Mouse (Mus musculus): ENCODE results near the gene Rbm10.

Rbm10 gene

DNA sequence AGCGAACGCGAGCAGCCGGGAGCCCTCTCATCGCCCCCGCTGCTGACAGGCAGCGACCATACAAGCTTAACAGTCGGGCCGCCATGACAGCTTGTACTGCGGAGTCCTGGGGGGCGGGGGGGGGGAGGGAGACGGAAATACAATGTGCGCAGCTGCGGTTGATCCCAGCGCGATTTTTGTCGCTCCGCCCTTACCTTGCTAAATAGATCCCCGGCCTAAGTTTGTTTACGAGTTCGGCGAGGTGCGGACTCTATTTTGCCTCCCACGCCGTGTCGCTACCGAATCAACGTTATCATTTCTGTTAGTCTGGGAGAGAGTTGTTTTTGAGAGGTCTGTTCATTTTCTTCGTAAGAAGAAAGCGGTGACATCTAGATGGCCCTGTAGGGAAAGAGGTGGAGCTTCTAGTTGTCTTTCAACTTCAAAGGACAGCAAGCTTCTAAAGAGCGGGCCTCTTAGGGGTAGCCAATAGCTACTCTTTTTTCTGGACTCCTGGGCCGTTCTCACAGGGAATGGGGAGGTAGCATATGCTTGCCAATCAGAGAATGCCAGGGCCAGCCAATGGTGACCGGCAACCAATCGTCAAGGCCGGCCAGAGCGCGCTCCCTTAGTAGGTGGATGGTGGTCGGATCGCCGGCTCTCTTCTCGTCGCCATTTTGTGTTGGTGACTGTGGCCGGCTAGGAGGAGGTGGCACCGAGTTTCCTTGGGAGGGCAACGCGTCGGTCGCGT is at the start of gene Rbm10, which contains the start of gene Ndufb11:
TSS of gene Rbm10 (plus strand) at position 328 of the 727 bp plus-strand sequence.
TSS of gene Ndufb11 (minus strand) at position 444 of the 727 bp plus-strand sequence.
- peak; percentile 74 to 76 for DNase-seq (ENCODE audit: low spot score in 2 of 2)

DNA sequence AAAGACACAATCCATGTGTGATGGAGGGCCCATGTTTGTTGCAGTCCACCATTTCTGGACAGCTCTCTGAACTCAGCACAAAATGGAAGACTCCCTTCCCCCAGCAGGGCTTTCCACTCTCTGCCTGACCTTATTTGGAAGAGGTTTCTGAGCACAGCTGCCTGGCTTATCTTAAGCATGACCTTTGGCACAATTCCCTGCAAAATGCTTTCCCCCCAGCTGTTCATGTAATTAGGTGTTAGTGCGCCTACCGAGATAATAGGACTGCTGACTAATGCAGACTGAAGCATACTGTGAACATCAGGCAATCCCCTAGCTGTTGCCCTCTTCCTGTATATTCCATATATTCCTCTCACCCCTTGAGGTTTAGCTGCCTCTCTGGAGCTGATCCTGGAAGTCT is 46.3 kb upstream of the Rbm10 start:
- DNase-seq (ENCODE audit: low spot score in 2 of 2) = peak in 1 of 2 experiments; percentile 17

DNA sequence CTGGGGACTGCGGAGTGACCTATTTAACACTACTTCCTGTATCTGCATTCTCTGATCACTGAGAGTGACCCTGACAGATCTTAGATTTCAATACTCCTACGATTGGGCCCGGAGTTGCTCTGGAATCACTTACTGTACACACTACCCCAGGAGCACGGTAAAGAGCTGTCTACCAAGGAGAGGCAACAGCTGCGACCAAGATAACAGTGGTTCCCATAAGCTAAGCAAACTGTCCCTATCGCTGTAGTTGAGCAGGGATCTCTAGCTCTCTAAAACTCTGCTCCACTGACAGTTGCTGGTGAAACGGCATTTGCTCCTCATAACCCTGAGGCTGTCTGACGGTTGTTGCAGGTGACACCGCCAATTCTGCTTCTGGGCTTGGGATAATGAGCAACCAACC is 44.6 kb upstream of the Rbm10 start:
- DNase-seq (ENCODE audit: low spot score in 2 of 2) = no peak

DNA sequence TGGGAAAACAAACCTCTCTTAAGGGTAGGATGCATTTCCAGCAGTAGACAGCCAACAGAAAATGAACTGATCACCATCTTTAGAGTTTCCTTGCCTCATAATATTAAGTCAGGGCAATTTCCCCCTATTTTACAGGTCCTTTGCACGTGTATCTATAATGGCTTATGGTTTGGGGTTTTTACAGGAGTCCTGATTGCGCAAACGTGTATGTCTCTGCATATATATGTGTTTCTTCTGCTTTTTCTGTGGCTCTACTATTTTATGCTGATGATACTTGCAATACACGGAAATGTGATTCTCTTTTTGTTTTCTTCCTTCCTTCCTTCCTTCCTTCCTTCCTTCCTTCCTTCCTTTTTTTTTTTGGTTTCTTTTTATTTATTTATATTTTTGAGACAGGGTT is 43.4 kb upstream of the Rbm10 start:
- no peak for DNase-seq (ENCODE audit: low spot score in 2 of 2)

DNA sequence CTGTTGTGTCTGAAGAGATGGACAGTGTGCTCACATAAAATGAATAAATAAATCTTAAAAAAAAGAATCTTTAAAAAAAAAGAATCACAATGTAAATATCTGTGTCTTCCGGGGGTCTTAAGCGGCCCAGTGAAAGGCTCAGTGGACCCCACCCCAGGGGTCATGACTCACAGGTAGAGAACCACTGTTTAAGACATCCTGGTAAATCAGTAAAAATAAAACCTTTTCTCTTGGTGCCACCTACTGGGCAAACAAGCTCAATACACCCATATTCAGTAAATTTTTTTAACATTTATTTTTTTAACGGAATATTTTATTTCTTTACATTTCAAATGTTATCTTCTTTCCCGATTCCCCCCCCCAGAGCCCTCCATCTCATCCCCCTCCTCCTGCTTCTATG is 29.3 kb upstream of the Rbm10 start:
- DNase-seq (ENCODE audit: low spot score in 2 of 2) = no peak

DNA sequence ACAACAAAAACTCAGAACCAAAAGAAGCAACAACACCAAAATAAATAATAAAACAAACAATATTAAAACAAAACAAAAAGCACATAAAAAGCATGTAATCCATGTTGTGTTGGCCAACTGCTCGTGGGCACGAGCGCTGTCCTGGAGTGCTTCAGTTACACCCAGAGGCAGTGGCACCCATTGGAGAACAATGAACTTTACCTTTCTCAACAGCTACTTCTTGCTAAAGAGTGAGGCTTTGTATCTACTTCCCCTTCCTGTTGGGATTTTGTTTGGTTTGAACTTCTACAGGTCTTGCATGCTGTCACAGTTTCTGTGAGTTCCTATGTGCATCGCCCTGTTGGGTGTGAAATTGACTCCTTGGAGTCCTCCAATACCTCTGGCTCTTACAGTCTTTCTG is 8.8 kb upstream of the Rbm10 start:
- DNase-seq (ENCODE audit: low spot score in 2 of 2) = no peak

DNA sequence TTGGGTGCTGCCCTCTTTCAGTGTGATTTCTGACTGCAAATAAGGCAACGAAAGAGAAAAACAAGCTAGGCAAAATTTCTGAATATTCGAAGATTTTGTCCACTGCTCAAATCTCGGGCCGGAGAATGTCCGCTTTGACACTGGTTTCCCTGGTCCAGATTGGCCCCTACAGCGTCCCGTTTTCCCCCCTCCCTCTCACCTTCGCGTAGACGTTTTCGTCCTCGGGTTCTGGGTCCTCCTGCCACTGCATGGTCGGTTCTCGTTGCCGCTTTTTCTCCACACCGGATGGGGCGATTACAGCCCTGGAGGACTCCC is 485 bp upstream of the Rbm10 start:
- no peak for DNase-seq (ENCODE audit: low spot score in 2 of 2)

DNA sequence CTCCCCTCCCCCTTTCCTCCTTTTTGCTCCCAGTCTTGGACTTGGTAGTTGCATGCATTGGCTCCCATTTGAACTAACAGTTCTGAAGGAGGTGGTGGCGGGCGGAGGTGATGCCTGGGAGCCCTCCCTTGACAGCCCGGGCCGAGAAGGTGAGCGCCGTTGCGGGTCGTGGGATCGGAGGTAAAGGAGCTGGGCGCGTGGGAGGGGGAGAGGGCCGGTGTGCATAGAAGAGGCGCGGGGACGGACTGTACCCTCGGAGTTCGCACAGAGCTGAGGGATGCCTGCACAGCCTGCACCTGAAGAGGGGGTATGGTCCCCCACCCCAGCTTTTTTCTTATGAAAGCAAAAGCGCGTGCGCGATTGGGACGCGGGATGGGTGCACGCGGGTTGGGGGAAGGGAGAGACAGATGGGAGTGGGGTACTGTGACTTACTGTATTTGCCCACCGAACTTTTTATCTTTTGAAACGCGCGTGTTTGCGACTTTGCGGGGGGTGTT is 648 bp downstream of the Rbm10 start:
- DNase-seq (ENCODE audit: low spot score in 2 of 2) = no peak

DNA sequence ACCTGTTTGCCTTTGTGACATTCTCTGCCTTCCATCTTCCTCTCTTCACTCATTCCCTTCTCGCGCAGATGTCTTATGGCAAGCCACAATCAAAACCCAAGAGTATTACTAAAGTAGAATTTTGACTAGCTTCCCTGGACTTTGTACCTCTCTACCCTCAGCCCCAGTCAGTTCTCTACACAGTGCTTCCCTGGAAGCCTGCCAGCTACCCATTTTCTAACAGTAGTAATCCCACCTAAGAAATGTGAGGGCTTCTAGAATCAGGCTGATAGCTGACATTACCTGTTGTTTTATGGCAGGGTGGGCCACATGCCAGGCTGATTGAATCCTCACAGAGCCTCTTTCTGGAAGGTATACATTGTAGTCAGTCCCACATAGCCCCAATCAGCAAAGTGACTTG is 20.8 kb downstream of the Rbm10 start:
- no peak for DNase-seq (ENCODE audit: low spot score in 2 of 2)

DNA sequence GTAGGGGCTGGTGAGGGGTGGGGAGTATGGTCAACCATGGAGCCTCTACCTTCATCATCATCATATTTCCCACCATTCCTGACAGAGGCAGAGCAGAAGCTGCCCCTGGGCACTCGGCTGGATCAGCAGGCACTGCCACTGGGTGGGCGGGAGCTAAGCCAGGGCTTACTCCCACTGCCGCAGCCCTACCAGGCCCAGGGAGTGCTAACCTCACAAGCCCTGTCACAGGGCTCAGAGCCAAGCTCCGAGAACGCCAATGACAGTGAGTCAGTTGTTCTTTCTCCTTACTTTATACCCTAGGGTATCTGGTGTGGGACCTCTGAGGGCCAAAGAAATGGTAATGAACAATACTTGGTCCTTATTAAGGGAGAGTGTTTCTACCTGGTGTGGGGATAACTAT is 27.5 kb downstream of the Rbm10 start:
- no peak for DNase-seq (ENCODE audit: low spot score in 2 of 2)

DNA sequence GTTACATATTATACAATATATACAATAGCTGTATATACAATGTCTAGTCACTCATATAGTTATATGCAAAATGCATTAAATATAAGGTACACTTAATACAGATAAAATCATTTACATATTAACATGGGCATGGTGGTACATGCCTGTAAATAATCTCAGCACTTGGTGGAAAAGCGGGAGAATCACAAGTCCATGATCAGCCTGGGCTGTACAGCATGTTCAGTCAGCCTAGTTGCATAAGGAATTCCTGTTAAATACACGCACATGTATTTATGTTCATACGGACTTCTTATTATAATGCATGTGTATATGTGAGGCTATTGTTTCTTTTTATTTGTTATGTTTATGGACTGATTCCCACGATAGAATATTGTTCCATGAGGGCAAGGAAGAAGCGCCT is 40.3 kb downstream of the Rbm10 start:
- DNase-seq (ENCODE audit: low spot score in 2 of 2) = no peak

DNA sequence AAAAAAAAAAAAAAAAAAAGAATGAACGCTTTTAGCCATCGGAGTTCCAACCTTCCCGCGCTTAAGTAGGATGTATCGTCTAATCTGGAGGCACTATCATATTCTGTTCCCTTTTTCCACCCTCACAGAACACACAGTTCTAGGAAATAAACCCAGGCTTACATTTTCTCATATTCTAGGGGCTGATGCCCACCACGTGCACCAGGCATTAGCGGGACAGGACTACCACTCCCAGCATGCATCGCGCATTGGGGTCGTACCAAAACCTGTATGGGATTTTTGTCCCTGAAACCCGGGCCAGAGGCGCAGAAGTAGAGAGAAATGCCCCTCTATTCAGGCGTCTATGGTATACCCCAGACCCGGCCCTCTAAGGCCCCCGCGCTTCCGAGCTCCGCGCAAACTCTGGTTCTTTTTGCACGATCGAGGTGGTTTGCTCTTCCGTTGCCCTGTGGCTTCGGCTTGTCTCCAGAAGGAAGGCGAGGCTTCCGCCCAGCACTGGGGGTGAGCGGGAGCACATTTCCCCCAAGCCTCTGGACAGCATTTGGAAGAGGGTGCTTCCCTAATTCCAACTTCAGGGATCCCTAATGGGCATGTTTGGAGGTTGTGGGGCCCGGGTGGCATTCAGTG is 40.8 kb downstream of the Rbm10 start, which contains the start of gene Uba1:
TSS of gene Uba1 (plus strand) at position 301 of the 627 bp plus-strand sequence.
- peak; percentile 61 to 70 for DNase-seq (ENCODE audit: low spot score in 2 of 2)

DNA sequence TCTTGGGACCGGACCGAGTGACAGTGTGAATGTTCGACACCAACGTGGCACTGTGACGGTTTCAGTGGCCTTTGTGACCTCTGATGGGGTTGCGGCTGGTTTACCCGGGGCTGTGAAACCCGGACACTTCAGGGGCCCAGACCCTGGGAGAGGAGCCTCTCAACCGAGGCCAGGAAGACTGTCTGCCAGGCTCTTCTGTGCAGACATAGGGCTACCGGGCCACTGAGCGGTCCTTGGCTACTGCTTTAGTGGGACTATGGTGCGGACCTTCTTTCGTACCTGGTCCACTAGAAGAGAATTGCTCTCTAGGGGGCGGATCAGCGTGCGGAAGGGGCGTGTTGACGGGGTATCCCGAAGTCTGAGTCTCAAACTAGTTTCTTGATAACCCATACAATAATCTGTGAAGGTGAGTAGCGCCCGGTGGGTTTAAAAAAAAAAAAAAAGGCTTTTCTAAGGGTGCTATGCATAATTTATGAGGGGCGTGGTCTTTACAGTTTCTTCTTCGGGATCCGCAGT is 41.6 kb downstream of the Rbm10 start:
- no peak for DNase-seq (ENCODE audit: low spot score in 2 of 2)

DNA sequence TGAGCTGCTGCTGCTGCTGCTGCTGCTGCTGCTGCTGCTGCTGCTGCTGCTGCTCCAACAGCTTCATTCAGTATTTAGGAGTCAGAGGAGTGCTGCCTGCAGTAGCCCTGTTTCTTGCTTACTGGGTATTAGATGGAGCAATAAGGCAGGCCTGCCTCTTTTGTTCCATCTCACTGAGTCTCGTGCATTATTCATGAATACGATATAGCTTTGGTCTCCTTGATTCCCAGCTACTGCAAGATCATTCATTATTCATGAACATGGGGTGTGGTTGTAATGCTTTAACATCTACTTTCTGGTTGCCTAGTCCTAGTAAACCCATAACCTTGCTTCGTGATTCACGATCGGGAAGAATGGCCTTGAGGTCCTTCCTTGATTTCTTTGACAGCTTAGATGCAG is 45.0 kb downstream of the Rbm10 start:
- no peak for DNase-seq (ENCODE audit: low spot score in 2 of 2)

DNA sequence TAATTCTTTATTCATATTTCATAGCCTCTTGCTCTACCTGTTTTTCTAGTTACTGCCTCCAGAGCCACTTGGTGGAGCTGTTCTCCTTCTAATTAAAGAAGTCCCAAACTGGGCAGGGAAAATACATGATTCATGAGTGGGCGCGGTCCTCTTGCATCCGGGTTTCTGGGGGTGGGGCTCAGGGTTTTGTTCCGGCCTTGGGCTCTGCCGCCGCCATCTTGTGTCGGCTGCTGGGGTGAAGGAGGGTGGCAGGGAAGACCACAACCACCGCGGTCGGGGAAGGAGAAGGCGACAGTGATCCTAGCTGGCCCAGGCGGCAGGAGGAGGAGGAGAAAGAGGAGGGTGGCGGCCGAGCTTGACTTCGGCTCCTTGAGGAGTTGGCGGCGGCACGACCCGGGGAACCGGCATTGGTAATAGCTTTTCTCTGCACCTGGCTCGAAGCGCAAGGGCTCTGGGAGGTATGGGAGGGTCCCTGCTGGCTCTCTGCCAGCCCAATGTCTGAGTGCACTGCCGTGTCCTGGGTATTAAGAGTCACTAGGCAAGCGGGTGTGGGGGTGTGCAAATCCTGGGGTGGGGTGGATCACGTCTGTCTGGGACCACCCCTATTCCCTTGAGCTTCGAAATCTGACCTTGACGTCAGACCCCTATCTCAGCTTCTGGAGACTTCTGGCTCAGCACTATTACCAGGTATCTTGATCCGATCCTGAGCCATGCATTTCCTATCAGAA is 45.6 kb downstream of the Rbm10 start:
- peak; percentile 74 to 77 for DNase-seq (ENCODE audit: low spot score in 2 of 2)

DNA sequence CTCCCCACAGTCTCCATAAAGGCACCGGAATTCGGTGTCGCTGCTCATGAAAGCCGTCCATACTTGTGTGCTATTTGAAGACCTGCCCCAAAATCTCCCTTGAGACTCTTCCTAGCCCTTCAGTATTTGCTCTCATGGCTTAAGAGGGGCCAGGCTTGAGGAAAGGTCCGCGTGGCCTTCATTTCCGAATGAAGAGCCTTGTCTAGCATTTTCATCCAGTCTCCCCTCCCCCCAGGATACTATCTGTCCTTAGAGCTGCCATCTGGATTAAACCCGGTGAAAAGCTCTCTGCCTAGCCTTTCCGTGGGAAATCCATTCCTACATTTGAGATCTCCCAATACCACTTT is 46.1 kb downstream of the Rbm10 start:
- DNase-seq (ENCODE audit: low spot score in 2 of 2) = no peak

DNA sequence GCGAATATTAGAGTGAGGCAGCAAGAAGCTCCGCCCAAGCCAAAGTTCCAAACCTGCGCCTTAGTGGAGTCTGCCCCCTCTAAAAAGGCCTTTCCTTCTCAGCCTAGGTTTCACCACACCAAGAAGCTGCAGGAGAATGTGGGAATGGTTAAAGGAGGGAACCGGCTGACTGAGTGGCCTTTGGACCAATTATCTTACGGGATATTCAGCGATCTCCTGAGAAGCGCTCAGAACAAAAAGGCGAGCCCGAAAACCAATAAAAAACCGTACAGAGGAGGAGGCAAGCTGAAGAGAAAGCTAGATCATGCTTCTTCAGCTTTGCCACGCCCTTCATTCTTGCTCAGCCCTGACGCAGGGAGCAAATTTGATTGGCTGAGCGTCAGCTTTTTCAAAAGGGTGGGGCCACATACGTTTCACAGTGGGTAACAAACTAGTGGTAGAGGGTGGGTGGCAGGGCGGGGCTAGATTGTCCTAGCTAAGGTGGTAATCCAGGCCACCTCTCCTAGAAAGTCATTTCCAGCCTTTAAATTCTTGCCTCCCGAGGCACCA is 70.3 kb downstream of the Rbm10 start, which contains the start of gene Cdk16:
TSS of gene Cdk16 (plus strand) at position 436 of the 549 bp plus-strand sequence.
- peak; percentile 79 to 80 for DNase-seq (ENCODE audit: low spot score in 2 of 2)

DNA sequence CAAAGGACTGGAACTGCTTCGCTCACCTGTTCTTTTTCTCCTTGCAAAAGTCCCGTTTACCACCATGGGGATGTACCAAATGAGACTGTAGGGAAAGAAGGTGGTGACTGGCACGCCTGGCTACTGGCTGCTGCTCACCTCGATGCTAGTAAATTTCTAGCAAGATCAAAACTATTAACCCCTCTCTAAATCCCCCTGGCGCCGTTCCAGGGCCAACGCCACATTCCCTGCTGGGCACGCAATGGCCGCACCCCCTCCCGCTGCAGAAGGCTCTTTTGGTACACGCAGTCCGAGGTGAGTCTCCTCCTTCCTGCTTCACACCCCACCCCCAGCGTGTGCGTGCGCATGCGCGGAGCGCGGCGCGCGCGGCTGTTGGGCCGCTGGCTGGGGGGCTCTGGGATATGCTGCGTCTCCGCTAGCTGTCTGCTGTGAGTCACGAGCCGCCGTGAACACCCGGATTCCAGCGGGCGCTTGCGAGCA is 70.8 kb downstream of the Rbm10 start:
- DNase-seq (ENCODE audit: low spot score in 2 of 2) = peak; percentile 79 to 81

DNA sequence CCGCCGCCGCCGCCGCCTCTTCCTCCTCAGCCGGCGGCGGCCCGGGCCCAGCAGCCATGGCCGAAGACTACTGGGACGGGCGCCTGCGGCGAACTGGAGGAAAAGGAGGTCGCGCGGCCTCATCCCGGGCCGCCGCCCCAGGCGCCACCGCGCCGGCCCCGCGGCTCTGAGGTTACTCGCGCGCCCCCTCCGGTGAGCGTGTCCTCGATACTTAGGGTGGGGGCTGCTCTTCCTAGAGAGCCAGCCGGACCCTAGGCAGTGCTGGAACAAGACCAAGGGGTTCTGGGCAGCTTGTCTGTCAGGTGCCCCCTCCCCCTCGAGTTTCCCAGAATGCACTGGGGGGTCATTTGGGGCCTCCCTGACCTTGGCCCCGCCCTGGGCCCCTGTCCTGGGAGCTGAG is 71.3 kb downstream of the Rbm10 start:
- peak; percentile 38 to 63 for DNase-seq (ENCODE audit: low spot score in 2 of 2)

DNA sequence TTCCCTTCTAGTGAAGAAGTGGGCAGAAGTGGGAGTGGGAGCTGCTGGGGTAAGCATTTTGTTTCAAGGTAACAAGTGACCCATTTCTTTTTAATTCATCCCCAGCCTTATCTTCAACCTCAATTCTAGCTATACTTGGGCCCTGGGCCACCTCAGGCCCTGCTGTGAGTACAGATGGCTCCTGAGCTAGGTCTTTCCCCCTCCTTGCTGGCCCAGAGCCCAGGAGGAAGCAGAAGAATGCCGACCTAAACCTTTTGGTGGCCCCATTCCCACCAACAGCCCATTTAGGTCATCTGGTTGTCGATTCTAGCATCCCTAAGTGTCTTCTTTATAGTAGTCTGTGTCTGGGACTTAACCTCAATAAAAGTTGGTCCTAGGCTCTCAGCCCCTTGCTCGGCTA is 74.3 kb downstream of the Rbm10 start:
- DNase-seq (ENCODE audit: low spot score in 2 of 2) = no peak

DNA sequence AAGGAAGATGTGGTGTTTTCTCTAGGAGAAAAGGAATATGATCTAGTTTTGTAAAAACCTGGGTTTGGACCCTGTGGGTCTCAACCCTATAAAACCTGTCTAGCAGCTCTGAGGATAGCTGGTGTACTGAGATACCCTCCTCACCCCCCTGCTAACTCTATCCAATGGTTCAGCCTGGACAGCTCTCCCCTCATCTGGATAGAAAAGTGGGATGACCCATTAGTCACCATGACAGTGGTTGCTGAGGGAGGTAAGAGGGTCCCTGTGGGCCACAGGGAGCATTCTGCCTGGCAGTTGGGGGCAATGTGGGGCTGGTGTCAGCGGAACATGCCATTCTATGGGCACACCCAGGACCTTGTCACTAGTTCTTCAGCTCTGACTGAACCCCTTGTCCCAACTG is 75.3 kb downstream of the Rbm10 start:
- no peak for DNase-seq (ENCODE audit: low spot score in 2 of 2)

DNA sequence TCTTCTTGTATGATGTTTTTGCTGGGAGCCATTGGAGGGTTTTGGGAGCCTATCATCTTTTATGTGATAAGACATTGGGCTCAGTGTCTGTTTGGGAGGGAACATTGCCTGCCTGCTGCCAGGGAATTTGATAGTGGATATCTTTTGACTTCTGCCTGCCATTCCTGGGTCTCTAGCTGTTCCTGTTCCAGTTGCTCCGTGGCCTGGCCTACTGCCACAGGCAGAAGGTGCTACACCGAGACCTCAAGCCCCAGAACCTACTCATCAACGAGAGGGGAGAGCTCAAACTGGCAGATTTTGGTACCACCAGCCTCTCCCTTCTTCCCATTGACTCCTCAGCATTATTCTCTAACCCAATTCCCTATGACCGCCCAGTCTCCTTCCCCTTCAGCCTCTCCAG is 78.5 kb downstream of the Rbm10 start:
- no peak for DNase-seq (ENCODE audit: low spot score in 2 of 2)
